Mouse (Mus musculus) heart, adult 2 months (tissue): Measurements from ENCODE around the gene Arl4a.

Source experiments
- CTCF ChIP-seq: fragments of 200-600 bp; IDR thresholded peaks from 2 replicates; pipeline ENCODE4 v1.8.1; 2022; ENCODE audit warnings: antibody characterized with exemption, mild to moderate bottlenecking, moderate library complexity
- EP300 ChIP-seq: fragments of 200-500 bp; IDR thresholded peaks from 2 replicates; pipeline ENCODE4 v1.6.1; 2011; ENCODE audit warnings: low read depth, low read length, control low read depth; ENCODE audit not compliant: insufficient read depth
- POLR2A ChIP-seq: fragments of 200-500 bp; IDR thresholded peaks from 2 replicates; pipeline ENCODE4 v1.6.1; 2011; ENCODE audit warnings: mild to moderate bottlenecking, low read depth, low read length, control low read depth; ENCODE audit not compliant: insufficient read depth

GRCm38 (mm10) chr12:39985639-39986038, 52.2 kb downstream of the Arl4a start:
- TF ChIP-seq CTCF (no peak), POLR2A (no peak), EP300 (no peak)
